Mouse (Mus musculus): Measurements from ENCODE around the gene Rxfp4. TPM values are rescaled to one million over a fixed set of nuclear protein-coding genes. Genes with fewer than 3 reads are reported as not detected.

The Rxfp4 gene
- polyA plus RNA-seq, 1 experiment from 2014 or later = 0.18 TPM

- peaks cover 63% of the 10 kb centered on the region for H3K36me3 ChIP-seq (ENCODE audit: control insufficient read depth, insufficient read depth, low read length)
- H3K27ac ChIP-seq (replicated peaks; ENCODE audit: low read depth, low read length) = no peak overlapping the region
- no peaks in the 10 kb centered on the region for H3K9me3 ChIP-seq (ENCODE audit: control insufficient read depth, low read length)
- ATAC-seq (ENCODE audit: low read depth) (no peak), DNase-seq (ENCODE audit: low spot score) (no peak)
- WGBS = 58% methylated on average over 4 of the region's 4 CpGs
- H3K4me3 ChIP-seq (ENCODE audit: low read depth, low read length) = no peak overlapping the region
- H3K27me3 ChIP-seq (replicated peaks; ENCODE audit: control insufficient read depth, insufficient read depth, low read length) = no peaks in the 10 kb centered on the region
- no peak overlapping the region for H3K9ac ChIP-seq (ENCODE audit: low read depth, low read length)
- H3K4me2 ChIP-seq (ENCODE audit: low read depth, low read length) = no peak overlapping the region
- H3K4me1 ChIP-seq (ENCODE audit: control insufficient read depth, insufficient read depth, low read length) = peaks cover 15% of the 10 kb centered on the region
Measured at GRCm38 (mm10) chr3:88628766-88629165, 24.2 kb downstream of the Rxfp4 start.

DNA sequence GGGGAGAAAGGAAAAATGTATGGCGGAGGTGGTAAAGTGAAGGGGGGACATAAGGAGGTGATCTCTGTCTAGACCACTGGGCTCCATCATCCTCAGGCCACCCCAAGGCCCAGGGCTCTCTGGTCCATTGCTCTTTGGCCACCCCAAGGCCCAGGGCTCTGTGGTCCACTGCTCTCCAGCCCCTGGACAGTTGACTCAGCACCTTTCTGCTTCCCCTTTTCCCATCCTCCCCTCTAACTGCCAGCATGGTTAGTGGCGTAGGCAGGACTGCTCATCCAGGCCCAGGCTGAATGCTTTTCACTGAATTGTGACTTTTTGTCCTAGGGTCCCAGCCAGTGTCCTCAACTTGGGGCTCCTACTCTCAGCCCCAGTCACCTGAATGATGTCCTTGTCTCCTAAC lies 25.4 kb downstream of the Rxfp4 start:
- no peak for DNase-seq (ENCODE audit: low spot score)
- no peak for ATAC-seq (ENCODE audit: low read depth)
- Histone ChIP-seq H3K9me3 (ENCODE audit: control insufficient read depth, low read length) (no peaks in the 10 kb centered on the region), H3K9ac (ENCODE audit: low read depth, low read length) (no peak overlapping the region), H3K4me1 (ENCODE audit: control insufficient read depth, insufficient read depth, low read length) (peaks cover 17% of the 10 kb centered on the region), H3K4me2 (ENCODE audit: low read depth, low read length) (no peak overlapping the region), H3K36me3 (ENCODE audit: control insufficient read depth, insufficient read depth, low read length) (peaks cover 51% of the 10 kb centered on the region), H3K27ac (replicated peaks; ENCODE audit: low read depth, low read length) (0 out of 2 replicates have a peak overlapping the region, but pooled peaks have one; percentile 11), H3K27me3 (replicated peaks; ENCODE audit: control insufficient read depth, insufficient read depth, low read length) (no peaks in the 10 kb centered on the region), H3K4me3 (ENCODE audit: low read depth, low read length) (no peak overlapping the region)
- 80% methylated on average over 2 of the region's 2 CpGs for WGBS

- Histone ChIP-seq H3K9me3 (ENCODE audit: control insufficient read depth, low read length) (no peaks in the 10 kb centered on the region), H3K27me3 (replicated peaks; ENCODE audit: control insufficient read depth, insufficient read depth, low read length) (no peaks in the 10 kb centered on the region), H3K4me3 (ENCODE audit: low read depth, low read length) (no peak overlapping the region), H3K27ac (replicated peaks; ENCODE audit: low read depth, low read length) (0 out of 2 replicates have a peak overlapping the region, but pooled peaks have one; percentile 11), H3K9ac (ENCODE audit: low read depth, low read length) (no peak overlapping the region), H3K36me3 (ENCODE audit: control insufficient read depth, insufficient read depth, low read length) (peaks cover 47% of the 10 kb centered on the region), H3K4me2 (ENCODE audit: low read depth, low read length) (no peak overlapping the region), H3K4me1 (ENCODE audit: control insufficient read depth, insufficient read depth, low read length) (peaks cover 17% of the 10 kb centered on the region)
- 62% methylated on average over 4 of the region's 4 CpGs for WGBS
- ATAC-seq (ENCODE audit: low read depth) (no peak), DNase-seq (ENCODE audit: low spot score) (no peak)
Measured at GRCm38 (mm10) chr3:88627114-88627513, 25.8 kb downstream of the Rxfp4 start.

DNA sequence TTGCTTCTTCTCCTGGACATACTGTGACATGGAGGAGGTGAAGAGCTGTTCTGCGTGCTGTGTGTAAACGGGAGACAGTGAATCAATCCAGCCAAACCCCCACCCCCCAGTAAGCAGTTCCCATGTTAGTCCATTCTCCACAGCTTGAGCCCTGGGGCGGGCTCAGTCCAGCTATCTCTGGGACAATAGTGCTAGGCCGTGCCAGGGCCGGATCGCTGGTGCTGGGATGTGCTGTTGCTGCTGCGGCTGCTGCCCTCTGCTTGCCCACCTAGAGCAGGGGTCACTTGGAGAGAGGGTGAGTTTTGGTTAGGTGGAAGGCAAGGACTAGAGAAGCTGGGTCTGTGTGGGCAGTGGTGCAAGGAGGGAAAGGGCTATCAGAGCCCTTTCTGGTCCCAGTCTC lies 26.6 kb downstream of the Rxfp4 start:
- Histone ChIP-seq H3K9ac (ENCODE audit: low read depth, low read length) (no peak overlapping the region), H3K27ac (replicated peaks; ENCODE audit: low read depth, low read length) (no peak overlapping the region), H3K9me3 (ENCODE audit: control insufficient read depth, low read length) (no peaks in the 10 kb centered on the region), H3K36me3 (ENCODE audit: control insufficient read depth, insufficient read depth, low read length) (peaks cover 39% of the 10 kb centered on the region), H3K4me3 (ENCODE audit: low read depth, low read length) (no peak overlapping the region), H3K27me3 (replicated peaks; ENCODE audit: control insufficient read depth, insufficient read depth, low read length) (no peaks in the 10 kb centered on the region), H3K4me2 (ENCODE audit: low read depth, low read length) (no peak overlapping the region), H3K4me1 (ENCODE audit: control insufficient read depth, insufficient read depth, low read length) (peaks cover 17% of the 10 kb centered on the region)
- no peak for DNase-seq (ENCODE audit: low spot score)
- no peak for ATAC-seq (ENCODE audit: low read depth)
- 82% methylated on average over 7 of the region's 7 CpGs for WGBS

- Histone ChIP-seq H3K36me3 (ENCODE audit: control insufficient read depth, insufficient read depth, low read length) (peaks cover 31% of the 10 kb centered on the region), H3K4me2 (ENCODE audit: low read depth, low read length) (no peak overlapping the region), H3K4me3 (ENCODE audit: low read depth, low read length) (no peak overlapping the region), H3K9me3 (ENCODE audit: control insufficient read depth, low read length) (no peaks in the 10 kb centered on the region), H3K27ac (replicated peaks; ENCODE audit: low read depth, low read length) (no peak overlapping the region), H3K27me3 (replicated peaks; ENCODE audit: control insufficient read depth, insufficient read depth, low read length) (no peaks in the 10 kb centered on the region), H3K4me1 (ENCODE audit: control insufficient read depth, insufficient read depth, low read length) (peaks cover 17% of the 10 kb centered on the region), H3K9ac (ENCODE audit: low read depth, low read length) (no peak overlapping the region)
- DNase-seq (ENCODE audit: low spot score) (no peak), ATAC-seq (ENCODE audit: low read depth) (no peak)
- 89% methylated on average over 7 of the region's 7 CpGs for WGBS
Measured at GRCm38 (mm10) chr3:88625531-88625930, 27.4 kb downstream of the Rxfp4 start.

DNA sequence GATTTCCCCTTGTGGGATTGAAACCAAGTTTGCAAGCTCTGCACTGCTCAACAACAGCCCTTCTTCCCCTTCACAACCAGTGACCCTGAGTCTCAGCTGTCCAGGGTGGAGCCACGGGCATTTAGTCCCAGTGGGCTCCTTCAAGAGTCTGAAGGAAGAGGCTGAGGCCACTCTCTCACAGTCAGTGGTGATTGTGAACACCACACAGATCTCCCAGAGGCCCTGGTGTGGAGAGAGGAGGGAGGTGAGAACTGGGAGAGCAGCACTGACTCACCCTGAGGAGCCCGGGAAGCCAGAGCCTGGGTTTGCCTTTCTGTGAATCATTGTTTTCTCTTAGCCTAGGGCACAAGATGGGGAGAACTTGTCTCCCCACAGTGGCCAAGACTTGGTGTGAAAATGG lies 28.0 kb downstream of the Rxfp4 start:
- Histone ChIP-seq H3K27ac (replicated peaks; ENCODE audit: low read depth, low read length) (peak overlapping the region; percentile 93), H3K4me1 (ENCODE audit: control insufficient read depth, insufficient read depth, low read length) (peaks cover 17% of the 10 kb centered on the region), H3K27me3 (replicated peaks; ENCODE audit: control insufficient read depth, insufficient read depth, low read length) (no peaks in the 10 kb centered on the region), H3K9ac (ENCODE audit: low read depth, low read length) (peak overlapping the region; percentile 87), H3K9me3 (ENCODE audit: control insufficient read depth, low read length) (no peaks in the 10 kb centered on the region), H3K36me3 (ENCODE audit: control insufficient read depth, insufficient read depth, low read length) (peaks cover 26% of the 10 kb centered on the region), H3K4me3 (ENCODE audit: low read depth, low read length) (peak overlapping the region; percentile 59; the same call in 1 of the 2 replicates), H3K4me2 (ENCODE audit: low read depth, low read length) (peak overlapping the region; percentile 82)
- ATAC-seq (ENCODE audit: low read depth) (no peak), DNase-seq (ENCODE audit: low spot score) (no peak)
- WGBS = 46% methylated on average over 2 of the region's 2 CpGs

- peak overlapping the region; percentile 59 for H3K4me3 ChIP-seq (ENCODE audit: low read depth, low read length)
- H3K9ac ChIP-seq (ENCODE audit: low read depth, low read length) = peak overlapping the region; percentile 87
- no peaks in the 10 kb centered on the region for H3K27me3 ChIP-seq (replicated peaks; ENCODE audit: control insufficient read depth, insufficient read depth, low read length)
- H3K36me3 ChIP-seq (ENCODE audit: control insufficient read depth, insufficient read depth, low read length) = peaks cover 20% of the 10 kb centered on the region
- H3K27ac ChIP-seq (replicated peaks; ENCODE audit: low read depth, low read length) = peak overlapping the region; percentile 93
- peaks cover 17% of the 10 kb centered on the region for H3K4me1 ChIP-seq (ENCODE audit: control insufficient read depth, insufficient read depth, low read length)
- ATAC-seq (ENCODE audit: low read depth) = no peak
- no peaks in the 10 kb centered on the region for H3K9me3 ChIP-seq (ENCODE audit: control insufficient read depth, low read length)
- 21% methylated on average over 4 of the region's 4 CpGs for WGBS
- H3K4me2 ChIP-seq (ENCODE audit: low read depth, low read length) = peak overlapping the region; percentile 82
- DNase-seq (ENCODE audit: low spot score) = no peak
Measured at GRCm38 (mm10) chr3:88624324-88624723, 28.6 kb downstream of the Rxfp4 start.

DNA sequence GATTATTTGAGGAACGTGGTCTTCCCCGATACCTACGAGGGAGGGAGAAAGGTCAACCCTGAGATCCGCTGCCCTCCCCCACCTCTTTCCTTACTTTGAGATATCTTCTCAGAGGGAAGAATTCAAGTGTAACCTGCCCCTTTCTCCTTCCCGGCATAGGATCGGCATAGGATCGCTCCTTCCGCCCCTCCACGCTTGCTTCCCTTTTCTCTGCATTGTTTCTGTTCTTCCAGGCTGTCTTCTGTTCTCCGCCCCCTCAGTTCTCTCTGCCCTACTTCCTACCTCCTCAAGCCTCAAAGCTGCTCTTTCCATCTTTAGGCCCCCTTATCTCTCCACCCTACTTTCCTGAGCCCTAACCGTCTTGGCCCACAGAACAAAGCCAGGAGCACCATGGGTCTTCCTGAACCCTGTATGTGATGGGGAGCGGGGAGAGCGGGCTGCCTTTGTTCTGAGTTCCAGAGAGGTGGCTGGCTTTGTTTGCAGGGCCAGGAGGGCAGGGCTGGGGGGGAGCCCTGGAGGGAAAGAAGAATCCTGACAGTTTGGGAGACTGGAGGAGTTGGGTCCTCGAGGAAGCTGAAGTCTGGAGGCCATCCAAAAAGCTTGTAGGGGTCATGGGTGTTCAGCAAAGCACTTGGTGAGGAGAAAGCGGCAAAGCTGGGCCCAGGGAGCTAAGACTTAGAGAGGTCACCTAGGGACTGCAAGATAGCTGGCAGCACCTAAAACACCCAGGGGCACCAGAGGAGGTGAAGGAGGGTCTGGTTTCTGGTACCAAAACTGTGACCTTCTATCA lies 29.4 kb downstream of the Rxfp4 start:
- ATAC-seq (ENCODE audit: low read depth) = 0 out of 2 replicates have a peak, but pooled peaks have one; percentile 4
- no peak for DNase-seq (ENCODE audit: low spot score)
- H3K4me3 ChIP-seq (ENCODE audit: low read depth, low read length) = peak overlapping the region; percentile 59

GRCm38 (mm10) chr3:88622941-88623345 lies 30.0 kb downstream of the Rxfp4 start:
- 0% methylated on average over 5 of the region's 6 CpGs for WGBS
- Histone ChIP-seq H3K4me1 (ENCODE audit: control insufficient read depth, insufficient read depth, low read length) (peaks cover 17% of the 10 kb centered on the region), H3K9ac (ENCODE audit: low read depth, low read length) (peak overlapping the region; percentile 87), H3K36me3 (ENCODE audit: control insufficient read depth, insufficient read depth, low read length) (peaks cover 9% of the 10 kb centered on the region; the same call in 1 of the 2 replicates), H3K27ac (replicated peaks; ENCODE audit: low read depth, low read length) (peak overlapping the region; percentile 93), H3K4me2 (ENCODE audit: low read depth, low read length) (peak overlapping the region; percentile 82), H3K27me3 (replicated peaks; ENCODE audit: control insufficient read depth, insufficient read depth, low read length) (no peaks in the 10 kb centered on the region), H3K9me3 (ENCODE audit: control insufficient read depth, low read length) (no peaks in the 10 kb centered on the region), H3K4me3 (ENCODE audit: low read depth, low read length) (peak overlapping the region; percentile 59)
- DNase-seq (ENCODE audit: low spot score) (peak; percentile 80), ATAC-seq (ENCODE audit: low read depth) (peak; percentile 60)

More for the DNA sequence above, 29.4 kb downstream of the Rxfp4 start:
- peak overlapping the region; percentile 82 for H3K4me2 ChIP-seq (ENCODE audit: low read depth, low read length)
- peaks cover 14% of the 10 kb centered on the region for H3K36me3 ChIP-seq (ENCODE audit: control insufficient read depth, insufficient read depth, low read length)
- peak overlapping the region; percentile 87 for H3K9ac ChIP-seq (ENCODE audit: low read depth, low read length)
- peaks cover 17% of the 10 kb centered on the region for H3K4me1 ChIP-seq (ENCODE audit: control insufficient read depth, insufficient read depth, low read length)
- H3K9me3 ChIP-seq (ENCODE audit: control insufficient read depth, low read length) = no peaks in the 10 kb centered on the region
- H3K27me3 ChIP-seq (replicated peaks; ENCODE audit: control insufficient read depth, insufficient read depth, low read length) = no peaks in the 10 kb centered on the region
- 2% methylated on average over 15 of the region's 15 CpGs for WGBS
- peak overlapping the region; percentile 93 for H3K27ac ChIP-seq (replicated peaks; ENCODE audit: low read depth, low read length)

Measured in embryonic facial prominence, embryonic 14.5 days (tissue).